Mouse (Mus musculus) heart, embryonic 12.5 days (tissue): Measurements from ENCODE around the gene Col23a1. TPM values are rescaled to one million over a fixed set of nuclear protein-coding genes. Genes with fewer than 3 reads are reported as not detected.

Source experiments
- ATAC-seq: fragments of 200-750 bp; cut with Nextera tagmentation; 2 replicates; pipeline ENCODE4 v1.8.0; 2017; ENCODE audit warnings: moderate TSS enrichment, moderate library complexity; ENCODE audit not compliant: insufficient number of reproducible peaks, low FRiP score
- H3K27ac ChIP-seq: fragments of 300-500 bp; sonication (generic); 2 replicates; pipeline ENCODE4 v1.5.1; 2016; ENCODE audit warnings: mild to moderate bottlenecking, moderate library complexity; ENCODE audit not compliant: poor library complexity, severe bottlenecking
- H3K27me3 ChIP-seq: fragments of 300-500 bp; sonication (generic); replicated peaks from 2 replicates; pipeline ENCODE4 v1.6.1; 2016; ENCODE audit warnings: mild to moderate bottlenecking, moderate library complexity
- H3K36me3 ChIP-seq: fragments of 300-500 bp; sonication (generic); 2 replicates; pipeline ENCODE4 v1.6.1; 2016; ENCODE audit warnings: mild to moderate bottlenecking, moderate library complexity
- H3K4me1 ChIP-seq: fragments of 300-500 bp; sonication (generic); replicated peaks from 2 replicates; pipeline ENCODE4 v1.6.1; 2016; ENCODE audit warnings: mild to moderate bottlenecking
- H3K4me2 ChIP-seq: fragments of 300-500 bp; sonication (generic); 2 replicates; pipeline ENCODE4 v1.6.1; 2016; ENCODE audit warnings: mild to moderate bottlenecking, moderate library complexity
- H3K4me3 ChIP-seq: fragments of 300-500 bp; sonication (generic); 2 replicates; pipeline ENCODE4 v1.5.1; 2016; ENCODE audit warnings: mild to moderate bottlenecking
- H3K9ac ChIP-seq: fragments of 300-500 bp; sonication (generic); 2 replicates; pipeline ENCODE4 v1.6.1; 2016; ENCODE audit warnings: mild to moderate bottlenecking, moderate library complexity
- H3K9me3 ChIP-seq: fragments of 300-500 bp; sonication (generic); replicated peaks from 2 replicates; pipeline ENCODE4 v1.6.1; 2016; ENCODE audit warnings: mild to moderate bottlenecking, moderate library complexity
- WGBS: fragments of 180-500 bp; shearing (Covaris S2); methylation state at CpG from one replicate; pipeline ENCODE4 v1.1.7; 2016; 5-methylcytosine and 5-hydroxymethylcytosine counted together
- polyA plus RNA-seq: library from polyadenylated mRNA; unstranded; fragments of >200 nt; fragmentation: Nextera tagmentation; extraction: Ambion mirVana; gene quantifications from 2 replicates; pipeline ENCODE4 v1.2.1, GENCODE M21; 2016

Col23a1 gene
- polyA plus RNA-seq, 1 experiment from 2014 or later, result 16.4 TPM

GRCm38 (mm10) chr11:51293956-51294530 is 4.3 kb downstream of the Col23a1 start:
- H3K36me3 ChIP-seq, result peaks cover 7% of the 10 kb centered on the region; the same call in 1 of the 2 replicates
- H3K27me3 ChIP-seq, result peaks cover 9% of the 10 kb centered on the region
- H3K4me2 ChIP-seq, result no peak overlapping the region
- peaks cover 8% of the 10 kb centered on the region; the same call in 1 of the 2 replicates for H3K9me3 ChIP-seq
- no peak overlapping the region for H3K27ac ChIP-seq
- no peak overlapping the region for H3K4me3 ChIP-seq
- ATAC-seq, result no peak
- H3K9ac ChIP-seq, result no peak overlapping the region
- peaks cover 5% of the 10 kb centered on the region; the same call in 1 of the 2 replicates for H3K4me1 ChIP-seq
- 79% methylated on average over 2 of the region's 2 CpGs for WGBS

GRCm38 (mm10) chr11:51295742-51296141 is 6.0 kb downstream of the Col23a1 start:
- peaks cover 8% of the 10 kb centered on the region; the same call in 1 of the 2 replicates for H3K9me3 ChIP-seq
- H3K4me2 ChIP-seq, result no peak overlapping the region
- 0 out of 2 replicates have a peak, but pooled peaks cover under 1% of the 10 kb centered on the region for H3K4me1 ChIP-seq
- H3K9ac ChIP-seq, result no peak overlapping the region
- H3K27me3 ChIP-seq, result peaks cover 13% of the 10 kb centered on the region
- H3K27ac ChIP-seq, result no peak overlapping the region
- 75% methylated on average over 3 of the region's 3 CpGs for WGBS
- H3K4me3 ChIP-seq, result no peak overlapping the region
- ATAC-seq, result no peak
- H3K36me3 ChIP-seq, result peaks cover 7% of the 10 kb centered on the region; the same call in 1 of the 2 replicates

GRCm38 (mm10) chr11:51298691-51299090 is 9.0 kb downstream of the Col23a1 start:
- H3K4me3 ChIP-seq, result no peak overlapping the region
- H3K27ac ChIP-seq, result no peak overlapping the region
- peaks cover 8% of the 10 kb centered on the region; the same call in 1 of the 2 replicates for H3K9me3 ChIP-seq
- 81% methylated on average over 4 of the region's 4 CpGs for whole genome bisulfite sequencing
- no peak overlapping the region for H3K4me2 ChIP-seq
- H3K27me3 ChIP-seq, result peaks cover 4% of the 10 kb centered on the region
- no peak overlapping the region for H3K9ac ChIP-seq
- no peaks in the 10 kb centered on the region for H3K4me1 ChIP-seq
- peaks cover 7% of the 10 kb centered on the region; the same call in 1 of the 2 replicates for H3K36me3 ChIP-seq
- ATAC-seq, result no peak

- Histone ChIP-seq H3K9ac (no peak overlapping the region), H3K4me1 (no peaks in the 10 kb centered on the region)
- 74% methylated on average over 5 of the region's 5 CpGs for WGBS
Observed at GRCm38 (mm10) chr11:51302396-51302795, 12.7 kb downstream of the Col23a1 start.

GRCm38 (mm10) chr11:51303981-51304553 is 14.3 kb downstream of the Col23a1 start:
- ATAC-seq, result no peak
- H3K4me2 ChIP-seq, result no peak overlapping the region
- no peak overlapping the region for H3K4me3 ChIP-seq
- H3K27me3 ChIP-seq, result peaks cover 4% of the 10 kb centered on the region
- no peaks in the 10 kb centered on the region for H3K4me1 ChIP-seq
- no peak overlapping the region for H3K9ac ChIP-seq
- no peak overlapping the region for H3K27ac ChIP-seq
- 76% methylated on average over 12 of the region's 12 CpGs for WGBS
- no peaks in the 10 kb centered on the region for H3K9me3 ChIP-seq
- H3K36me3 ChIP-seq, result no peaks in the 10 kb centered on the region

More at GRCm38 (mm10) chr11:51302396-51302795, 12.7 kb downstream of the Col23a1 start:
- Histone ChIP-seq H3K4me2 (no peak overlapping the region), H3K9me3 (no peaks in the 10 kb centered on the region), H3K27me3 (peaks cover 4% of the 10 kb centered on the region), H3K4me3 (no peak overlapping the region), H3K36me3 (no peaks in the 10 kb centered on the region), H3K27ac (no peak overlapping the region)
- ATAC-seq, result no peak

GRCm38 (mm10) chr11:51308306-51308705 is 18.6 kb downstream of the Col23a1 start:
- Histone ChIP-seq H3K36me3 (no peaks in the 10 kb centered on the region), H3K4me1 (no peaks in the 10 kb centered on the region), H3K4me3 (no peak overlapping the region), H3K9me3 (no peaks in the 10 kb centered on the region), H3K9ac (no peak overlapping the region), H3K27ac (no peak overlapping the region), H3K4me2 (no peak overlapping the region), H3K27me3 (no peaks in the 10 kb centered on the region)
- 40% methylated on average over 5 of the region's 5 CpGs for WGBS
- no peak for ATAC-seq

GRCm38 (mm10) chr11:51311846-51312245 is 22.1 kb downstream of the Col23a1 start:
- ATAC-seq, result no peak
- WGBS, result 81% methylated on average over 8 of the region's 8 CpGs

GRCm38 (mm10) chr11:51315991-51316810 is 26.5 kb downstream of the Col23a1 start:
- H3K4me3 ChIP-seq, result no peak overlapping the region
- no peaks in the 10 kb centered on the region for H3K36me3 ChIP-seq
- H3K9ac ChIP-seq, result no peak overlapping the region
- no peaks in the 10 kb centered on the region for H3K4me1 ChIP-seq
- WGBS, result 81% methylated on average over 7 of the region's 7 CpGs
- no peak overlapping the region for H3K27ac ChIP-seq
- H3K9me3 ChIP-seq, result peaks cover 2% of the 10 kb centered on the region
- no peak overlapping the region for H3K4me2 ChIP-seq
- no peaks in the 10 kb centered on the region; the same call in 1 of the 2 replicates for H3K27me3 ChIP-seq
- ATAC-seq, result no peak

More at GRCm38 (mm10) chr11:51311846-51312245, 22.1 kb downstream of the Col23a1 start:
- Histone ChIP-seq H3K4me2 (no peak overlapping the region), H3K4me3 (no peak overlapping the region), H3K27me3 (no peaks in the 10 kb centered on the region; the same call in 1 of the 2 replicates), H3K4me1 (no peaks in the 10 kb centered on the region), H3K36me3 (no peaks in the 10 kb centered on the region), H3K9me3 (no peaks in the 10 kb centered on the region), H3K27ac (no peak overlapping the region), H3K9ac (no peak overlapping the region)

GRCm38 (mm10) chr11:51320609-51321008 is 30.9 kb downstream of the Col23a1 start:
- Histone ChIP-seq H3K27me3 (no peaks in the 10 kb centered on the region), H3K36me3 (no peaks in the 10 kb centered on the region), H3K9ac (no peak overlapping the region), H3K4me3 (no peak overlapping the region), H3K27ac (no peak overlapping the region), H3K4me1 (peaks cover 2% of the 10 kb centered on the region; the same call in 1 of the 2 replicates), H3K4me2 (no peak overlapping the region), H3K9me3 (peaks cover 5% of the 10 kb centered on the region)
- ATAC-seq, result no peak

GRCm38 (mm10) chr11:51326908-51327307 is 37.2 kb downstream of the Col23a1 start:
- Histone ChIP-seq H3K4me3 (no peak overlapping the region), H3K4me2 (no peak overlapping the region), H3K27me3 (0 out of 2 replicates have a peak, but pooled peaks cover 6% of the 10 kb centered on the region), H3K27ac (no peak overlapping the region), H3K9ac (no peak overlapping the region), H3K4me1 (peaks cover 3% of the 10 kb centered on the region), H3K36me3 (no peaks in the 10 kb centered on the region), H3K9me3 (no peaks in the 10 kb centered on the region)
- no peak for ATAC-seq
- WGBS, result 64% methylated on average over 6 of the region's 6 CpGs

GRCm38 (mm10) chr11:51328387-51328942 is 38.7 kb downstream of the Col23a1 start:
- H3K9me3 ChIP-seq, result 0 out of 2 replicates have a peak, but pooled peaks cover 2% of the 10 kb centered on the region
- 67% methylated on average over 12 of the region's 12 CpGs for WGBS
- H3K4me1 ChIP-seq, result peaks cover 3% of the 10 kb centered on the region
- H3K27ac ChIP-seq, result no peak overlapping the region
- no peaks in the 10 kb centered on the region for H3K36me3 ChIP-seq
- 0 out of 2 replicates have a peak, but pooled peaks cover 6% of the 10 kb centered on the region for H3K27me3 ChIP-seq
- H3K9ac ChIP-seq, result no peak overlapping the region
- H3K4me3 ChIP-seq, result no peak overlapping the region
- no peak overlapping the region for H3K4me2 ChIP-seq
- no peak for ATAC-seq
